Mouse (Mus musculus): ENCODE results near the gene Brf1. TPM values are rescaled to one million over a fixed set of nuclear protein-coding genes. Genes with fewer than 3 reads are reported as not detected.

The Brf1 gene
- total RNA-seq (2021): 10 to 100 TPM; 41.4 to 55.5 TPM

DNA sequence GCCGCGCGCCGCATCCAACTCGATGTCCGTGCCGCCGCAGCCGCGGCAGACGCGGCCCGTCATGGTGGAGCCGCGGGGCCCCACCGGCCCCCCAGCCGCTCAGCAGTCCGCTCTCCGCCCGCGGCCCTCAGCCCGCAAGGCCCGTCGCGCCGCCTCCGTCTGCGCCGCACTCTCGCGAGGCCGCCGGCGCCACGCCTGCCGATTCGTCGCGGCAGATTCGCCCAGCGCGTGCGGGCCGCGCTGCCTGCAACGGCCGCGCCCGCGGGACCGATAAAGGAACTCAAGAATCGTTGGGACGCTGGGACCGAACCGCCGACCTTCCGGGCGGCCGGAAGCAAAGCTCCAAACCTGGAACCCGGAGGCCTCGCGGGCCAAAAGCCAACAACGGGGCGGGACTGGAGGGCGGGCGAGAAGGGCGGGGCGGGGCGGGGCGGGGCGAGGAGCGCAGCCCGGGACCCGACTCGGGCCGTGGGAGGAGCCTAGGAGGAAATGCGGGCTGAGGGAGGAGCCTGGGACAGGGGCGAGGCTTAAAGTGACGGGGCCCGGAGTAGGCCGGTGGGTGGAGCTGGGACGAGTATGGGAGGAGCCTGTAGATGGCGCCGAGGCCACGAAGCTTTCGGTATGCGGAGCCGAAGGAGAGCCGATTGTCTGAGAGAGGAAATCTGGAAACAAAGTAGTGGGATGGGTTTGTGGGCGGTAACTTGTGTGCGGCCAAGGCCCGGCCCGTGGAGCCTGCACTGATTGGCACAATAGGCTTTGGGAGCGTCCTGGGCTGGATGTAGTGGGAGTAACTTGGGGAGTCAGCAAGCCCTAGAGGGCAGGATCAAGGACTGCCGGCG, at the start of gene Brf1:
TSS of gene Brf1 (minus strand) at position 411 of the 839 bp plus-strand sequence.
- peak; percentile 92 for DNase-seq (ENCODE audit: low spot score in 2 of 2)
- intact Hi-C loops (cut with DNase I): loop anchor here (2.0 kb wide), 1 partner anchor 74 kb away; the partner anchor contains the start of gene Tex22

DNA sequence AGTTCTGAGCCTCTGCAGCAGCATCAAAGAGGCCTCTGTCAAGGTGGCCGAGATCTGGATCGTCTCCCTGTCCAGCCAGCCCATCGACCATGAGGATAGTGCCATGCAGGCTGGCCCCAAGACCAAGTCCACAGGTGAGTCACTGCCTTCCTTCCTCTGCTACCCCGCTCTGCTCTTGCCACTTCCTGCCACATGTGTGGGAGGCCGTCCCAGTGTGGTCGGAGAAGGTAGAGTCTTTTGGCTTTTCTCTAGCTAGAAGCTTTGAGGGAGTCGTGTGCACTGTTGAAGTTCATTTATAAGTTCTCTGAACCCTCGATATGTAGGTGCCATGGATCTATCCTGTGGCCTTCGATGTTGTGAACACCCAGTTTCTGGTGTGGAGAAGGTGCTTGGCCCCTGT, 49.3 kb upstream of the Brf1 start:
- DNase-seq (ENCODE audit: low spot score in 2 of 2): no peak
- intact Hi-C loops (cut with DNase I): no loop called here

GRCm38 (mm10) chr12:113048103-113048502, 47.6 kb upstream of the Brf1 start:
- DNase-seq (ENCODE audit: low spot score in 2 of 2): no peak
- intact Hi-C loops (cut with DNase I): no loop called here

- intact Hi-C loops (cut with DNase I): no loop called here
- DNase-seq (ENCODE audit: low spot score in 2 of 2): no peak
Observed at GRCm38 (mm10) chr12:113046861-113047260, 46.4 kb upstream of the Brf1 start.

GRCm38 (mm10) chr12:113044916-113045677, 44.6 kb upstream of the Brf1 start:
- intact Hi-C loops (cut with DNase I): loop anchor here (2.0 kb wide), 1 partner anchor 38 kb away; no protein-coding TSS in a partner anchor
- no peak for DNase-seq (ENCODE audit: low spot score in 2 of 2)

- no peak for DNase-seq (ENCODE audit: low spot score in 2 of 2)
- intact Hi-C loops (cut with DNase I): no loop called here
Observed at GRCm38 (mm10) chr12:113042543-113042942, 42.0 kb upstream of the Brf1 start.

DNA sequence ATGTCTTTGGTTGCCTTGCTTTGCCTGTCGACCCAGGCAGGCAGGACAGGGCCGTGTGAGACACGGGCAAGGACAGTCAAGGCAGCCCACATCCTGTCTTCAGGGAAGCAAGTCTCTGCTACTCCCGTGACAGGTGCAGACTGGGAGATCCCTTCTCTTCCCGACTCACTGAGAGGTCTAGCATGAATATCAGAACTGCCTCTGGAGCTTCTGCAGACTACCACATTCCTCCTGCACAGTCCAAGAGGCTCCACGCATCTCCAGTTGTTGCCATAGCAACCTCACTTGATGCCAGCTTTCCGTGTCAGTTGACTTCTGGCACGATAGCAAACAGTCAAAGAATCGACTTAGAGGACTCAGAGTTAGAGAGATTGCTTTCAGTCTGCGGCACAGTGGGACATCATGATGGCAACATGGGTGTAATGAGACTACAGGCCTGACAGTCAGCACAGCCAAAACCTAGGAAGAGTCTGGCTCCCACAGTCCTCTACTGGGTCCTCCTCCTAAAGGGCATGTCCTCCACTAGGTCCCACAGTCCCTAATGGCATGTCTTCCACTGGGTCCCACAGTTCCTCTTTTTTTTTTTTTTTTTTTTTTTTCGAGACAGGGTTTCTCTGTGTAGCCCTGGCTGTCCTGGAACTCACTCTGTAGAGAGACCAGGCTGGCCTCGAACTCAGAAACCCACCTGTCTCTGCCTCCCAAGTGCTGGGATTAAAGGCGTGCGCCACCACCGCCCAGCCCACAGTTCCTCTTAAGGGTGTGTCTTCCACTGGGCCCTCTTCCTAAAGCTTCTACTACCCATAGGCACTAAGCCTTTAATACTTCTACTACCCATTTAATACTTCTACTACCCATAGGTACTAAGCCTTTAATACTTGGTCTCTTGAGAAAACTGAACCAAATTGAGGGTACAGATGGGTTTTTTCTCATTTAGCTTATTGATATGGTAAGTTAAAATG, 41.3 kb upstream of the Brf1 start:
- peak; percentile 47 to 51 for DNase-seq (ENCODE audit: low spot score in 2 of 2)
- intact Hi-C loops (cut with DNase I): no loop called here

GRCm38 (mm10) chr12:113038414-113038813, 37.9 kb upstream of the Brf1 start:
- DNase-seq (ENCODE audit: low spot score in 2 of 2): no peak
- intact Hi-C loops (cut with DNase I): no loop called here

- DNase-seq (ENCODE audit: low spot score in 2 of 2): no peak
Observed at GRCm38 (mm10) chr12:113036996-113037395, 36.5 kb upstream of the Brf1 start.

DNA sequence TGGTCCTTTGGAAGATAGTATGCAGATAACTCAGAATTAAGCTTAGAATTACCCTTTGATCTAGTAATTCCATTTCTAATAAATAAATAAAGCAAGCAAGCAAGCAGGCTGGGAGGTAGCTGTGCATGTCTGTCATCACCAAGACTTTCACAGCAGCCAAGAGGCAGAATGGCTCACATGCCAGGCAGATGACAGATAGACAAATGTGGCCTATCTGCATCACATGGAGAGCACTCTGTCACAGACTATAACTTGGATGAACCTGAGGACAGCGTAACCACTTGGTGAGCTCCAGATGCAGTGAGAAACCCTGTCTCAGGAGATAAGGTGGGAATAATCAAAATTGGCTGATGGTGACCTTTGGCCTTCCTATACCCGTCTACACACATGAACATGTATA, 34.6 kb upstream of the Brf1 start:
- DNase-seq (ENCODE audit: low spot score in 2 of 2): no peak
- intact Hi-C loops (cut with DNase I): no loop called here

More at GRCm38 (mm10) chr12:113036996-113037395, 36.5 kb upstream of the Brf1 start:
- intact Hi-C loops (cut with DNase I): no loop called here

DNA sequence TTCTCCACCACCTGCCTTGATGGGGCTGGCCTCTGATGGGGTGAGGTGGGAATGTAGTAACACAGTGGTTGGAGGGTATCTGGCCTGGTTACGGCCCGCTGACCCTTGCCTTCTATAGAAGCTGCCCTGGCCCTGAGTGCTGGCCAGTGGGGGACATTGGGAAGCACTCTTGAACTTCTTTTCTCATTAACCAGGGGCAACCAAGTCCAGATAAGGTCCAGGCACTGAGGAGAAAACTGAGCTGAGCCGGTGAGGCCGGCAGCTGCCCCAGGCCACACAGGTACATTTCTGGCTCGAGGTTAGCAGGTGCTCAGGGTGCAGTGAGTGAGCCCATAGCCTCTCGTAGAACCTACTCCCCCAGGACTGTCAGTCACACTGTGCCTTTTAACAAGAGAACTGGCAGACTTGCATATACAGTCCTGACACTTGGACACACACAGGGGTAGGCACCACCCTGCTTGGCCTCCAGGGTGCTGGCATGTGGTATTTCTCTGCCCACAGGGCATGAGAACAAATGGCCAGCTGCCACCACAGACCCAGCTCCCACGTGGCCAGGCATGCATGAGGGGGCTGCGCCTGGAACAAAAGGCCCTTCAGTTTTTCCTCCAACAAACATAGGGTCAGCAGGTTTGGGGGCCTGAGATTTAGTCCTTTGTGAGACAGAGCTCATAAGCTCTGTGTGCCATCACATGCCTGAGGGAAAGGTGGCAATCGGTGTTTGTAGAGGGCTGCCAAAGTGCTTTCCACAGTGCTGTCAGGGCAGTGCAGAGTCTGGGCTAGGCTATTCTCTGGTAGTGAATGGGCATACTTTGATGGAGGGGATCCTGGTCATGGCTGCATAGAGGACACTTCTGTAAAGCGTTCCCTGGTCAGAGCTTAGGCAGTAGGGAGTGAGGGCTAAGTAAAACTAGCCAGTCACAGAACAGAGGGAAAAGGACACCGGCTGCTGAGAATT, 32.1 kb upstream of the Brf1 start:
- intact Hi-C loops (cut with DNase I): no loop called here
- DNase-seq (ENCODE audit: low spot score in 2 of 2): no peak

DNA sequence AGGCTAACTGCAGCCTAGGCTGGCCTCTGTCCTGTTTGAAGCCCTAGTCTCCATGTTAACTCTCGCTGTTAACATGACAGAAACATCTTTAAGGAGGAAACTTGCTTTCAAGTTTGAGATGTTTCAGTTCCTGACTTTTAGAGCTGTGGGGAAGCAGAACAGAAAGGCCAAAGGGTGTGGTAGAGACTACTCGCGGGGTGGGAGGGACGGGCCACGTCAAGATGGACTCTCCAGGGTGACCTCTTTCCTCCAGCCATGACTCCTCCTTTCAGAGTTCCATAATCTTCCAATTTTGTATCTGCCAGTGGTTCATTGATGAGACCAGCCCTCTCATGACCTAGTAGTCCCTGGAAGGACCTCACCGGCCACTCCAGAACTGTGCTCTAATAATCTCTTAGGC, 30.9 kb upstream of the Brf1 start:
- intact Hi-C loops (cut with DNase I): no loop called here

DNA sequence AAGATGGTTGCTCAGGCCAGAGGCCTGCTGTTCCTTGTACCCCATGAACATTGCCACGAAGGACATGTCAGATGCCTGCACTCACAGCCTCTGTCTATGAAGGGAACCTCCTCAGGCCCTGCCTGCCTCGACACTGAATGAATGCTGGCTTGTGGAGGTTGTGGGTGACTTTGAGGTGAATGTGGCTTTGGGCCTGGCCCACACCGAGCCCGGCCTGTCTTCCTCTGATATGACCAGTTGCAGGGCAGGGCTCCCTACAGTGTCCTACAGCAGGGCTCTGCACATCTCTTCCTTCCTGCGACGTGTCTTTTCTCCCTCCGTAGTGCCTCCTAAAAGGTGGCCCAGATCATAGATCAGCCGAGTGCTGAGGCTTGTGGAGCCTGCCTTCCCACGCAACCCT, 30.5 kb upstream of the Brf1 start:
- intact Hi-C loops (cut with DNase I): no loop called here

More for the DNA sequence above, 30.9 kb upstream of the Brf1 start:
- DNase-seq (ENCODE audit: low spot score in 2 of 2): no peak

DNA sequence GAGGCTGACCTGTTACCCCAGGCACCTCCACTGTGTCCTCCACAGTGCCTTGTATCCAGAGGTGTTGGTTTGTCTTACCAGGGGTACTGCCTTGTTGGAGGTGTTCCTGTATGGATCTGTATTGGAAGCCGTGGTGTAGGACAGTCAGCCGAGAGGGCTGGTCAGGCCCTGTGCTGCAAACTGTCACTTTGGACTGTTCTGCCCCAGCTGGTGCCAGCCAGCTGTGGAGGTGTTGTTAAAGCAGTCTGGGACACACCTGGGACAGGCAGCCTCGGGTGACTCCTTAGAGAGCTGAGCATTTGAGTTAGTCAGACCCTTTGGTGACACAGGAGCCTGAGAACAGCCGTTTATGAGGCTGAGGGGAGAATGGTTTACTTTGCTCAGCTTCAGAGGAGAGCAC, 29.5 kb upstream of the Brf1 start:
- DNase-seq (ENCODE audit: low spot score in 2 of 2): no peak
- intact Hi-C loops (cut with DNase I): no loop called here

More for the DNA sequence above, 30.5 kb upstream of the Brf1 start:
- no peak for DNase-seq (ENCODE audit: low spot score in 2 of 2)

DNA sequence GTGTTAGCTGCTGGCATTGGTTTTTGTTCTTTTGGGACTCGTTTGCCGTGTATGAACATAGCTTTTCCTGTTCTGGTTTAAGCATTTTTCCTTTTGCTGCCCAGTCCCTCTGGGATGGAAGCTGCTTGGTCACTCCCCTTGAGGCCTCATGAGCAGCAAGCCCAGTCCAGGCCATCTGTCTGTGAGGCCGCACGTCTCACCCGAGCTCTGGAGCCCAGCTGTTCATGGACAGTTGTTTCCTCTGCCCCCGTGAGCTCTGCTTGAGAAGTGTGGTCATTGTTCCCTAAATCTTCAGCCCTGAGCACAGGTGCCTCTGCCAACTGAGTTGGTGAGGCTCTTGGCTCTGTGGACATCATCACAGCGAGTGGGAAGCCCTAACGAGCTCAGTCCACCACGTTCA, 28.4 kb upstream of the Brf1 start:
- DNase-seq (ENCODE audit: low spot score in 2 of 2): no peak
- intact Hi-C loops (cut with DNase I): no loop called here

- intact Hi-C loops (cut with DNase I): no loop called here
- DNase-seq (ENCODE audit: low spot score in 2 of 2): no peak
Observed at GRCm38 (mm10) chr12:113028067-113028466, 27.6 kb upstream of the Brf1 start.

DNA sequence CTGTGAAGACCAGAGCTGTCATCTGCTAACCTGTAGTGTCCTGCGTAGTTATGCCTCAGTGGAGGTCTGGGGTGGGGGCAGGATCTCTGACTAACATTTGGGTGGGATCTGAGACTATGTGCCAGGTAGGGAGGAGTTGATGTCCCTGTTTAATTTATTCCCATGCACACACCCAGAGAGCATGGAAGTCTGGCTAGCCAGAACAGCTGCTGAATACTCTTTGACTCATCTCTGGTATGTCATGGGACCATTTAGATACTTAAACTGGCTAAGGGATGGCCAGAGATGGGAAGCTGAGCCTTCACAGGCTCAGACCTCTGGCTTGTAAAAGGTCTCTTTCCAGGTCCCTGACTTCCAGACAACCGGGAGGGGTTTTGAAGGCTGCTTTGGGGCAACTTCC, 27.0 kb upstream of the Brf1 start:
- intact Hi-C loops (cut with DNase I): no loop called here
- no peak for DNase-seq (ENCODE audit: low spot score in 2 of 2)

GRCm38 (mm10) chr12:113026557-113026956, 26.1 kb upstream of the Brf1 start:
- DNase-seq (ENCODE audit: low spot score in 2 of 2): no peak
- intact Hi-C loops (cut with DNase I): no loop called here

GRCm38 (mm10) chr12:113023082-113023481, 22.6 kb upstream of the Brf1 start:
- intact Hi-C loops (cut with DNase I): no loop called here
- DNase-seq (ENCODE audit: low spot score in 2 of 2): no peak

Measured in left cerebral cortex, postnatal 36 days (tissue).